Mouse (Mus musculus) myocyte (in vitro differentiated cells): Measurements from ENCODE around the gene Smg9.

Experiments
- MAX ChIP-seq: IDR thresholded peaks from one replicate; pipeline ENCODE4 v1.6.1; 2011; ENCODE audit warnings: low read depth, mild to moderate bottlenecking, control low read depth
- MYOD1 ChIP-seq, 3 experiments: IDR thresholded peaks; one replicate each; pipeline ENCODE4 v1.6.1; 2011; ENCODE audit warnings: control low read depth in 2 of 3, low read depth in 2 of 3, mild to moderate bottlenecking in 2 of 3, moderate library complexity in 1 of 3; ENCODE audit not compliant: insufficient read length in 2 of 3, control insufficient read depth in 1 of 3
- MYOG ChIP-seq, 3 experiments: IDR thresholded peaks; one replicate each; pipeline ENCODE4 v1.6.1; 2011; ENCODE audit warnings: control low read depth in 2 of 3, low read depth in 2 of 3, mild to moderate bottlenecking in 2 of 3; ENCODE audit not compliant: insufficient read length in 2 of 3, control insufficient read depth in 1 of 3, insufficient read depth in 1 of 3
- POLR2A ChIP-seq: IDR thresholded peaks from one replicate; pipeline ENCODE4 v1.6.1; 2011; ENCODE audit warnings: low read depth, mild to moderate bottlenecking, control low read depth, moderate library complexity; ENCODE audit not compliant: insufficient read length
- POLR2AphosphoS2 ChIP-seq: IDR thresholded peaks from one replicate; pipeline ENCODE4 v1.6.1; 2011; ENCODE audit warnings: low read depth, control low read depth; ENCODE audit not compliant: insufficient read length
- SRF ChIP-seq: IDR thresholded peaks from one replicate; pipeline ENCODE4 v1.6.1; 2011; ENCODE audit warnings: low read depth; ENCODE audit not compliant: control insufficient read depth, insufficient read length
- TCF12 ChIP-seq: IDR thresholded peaks from one replicate; pipeline ENCODE4 v1.6.1; 2011; ENCODE audit warnings: mild to moderate bottlenecking, control low read depth; ENCODE audit not compliant: poor library complexity, insufficient read depth, severe bottlenecking

GRCm38 (mm10) chr7:24384827-24385226 is 14.6 kb upstream of the Smg9 start:
- TF ChIP-seq POLR2A: no peak
- TF ChIP-seq MYOD1 (IDR thresholded peaks at IDR 0.05; ENCODE audit: control insufficient read depth in 1 of 3, insufficient read length in 2 of 3, low read depth in 2 of 3): no peak
- TF ChIP-seq POLR2AphosphoS2: peak; percentile 53
- no peak for TF ChIP-seq SRF
- TF ChIP-seq MYOG (IDR thresholded peaks at IDR 0.05; ENCODE audit: control insufficient read depth in 1 of 3, insufficient read depth in 1 of 3, insufficient read length in 2 of 3, low read depth in 2 of 3): no peak
- TF ChIP-seq MAX: no peak
- TF ChIP-seq TCF12: no peak
